Mouse (Mus musculus) megakaryocyte, embryonic 14.5 days (primary cell): ENCODE results near the gene Gm4756.

Source experiments
- FLI1 ChIP-seq: IDR thresholded peaks from 2 replicates; pipeline ENCODE4 v1.6.1; 2012; ENCODE audit warnings: low read length, inconsistent platforms, mixed read lengths
- GATA1 ChIP-seq: IDR thresholded peaks from 3 replicates; pipeline ENCODE4 v1.6.1; 2012; ENCODE audit warnings: mixed read lengths, low read length, inconsistent platforms, borderline replicate concordance

- TF ChIP-seq FLI1 (no peak), GATA1 (no peak)
These were observed 34.2 kb upstream of the Gm4756 start for GRCm38 (mm10) chr12:72683612-72684011.
